Mouse (Mus musculus): Measurements from ENCODE around the gene Ffar3.

The Ffar3 gene

DNA sequence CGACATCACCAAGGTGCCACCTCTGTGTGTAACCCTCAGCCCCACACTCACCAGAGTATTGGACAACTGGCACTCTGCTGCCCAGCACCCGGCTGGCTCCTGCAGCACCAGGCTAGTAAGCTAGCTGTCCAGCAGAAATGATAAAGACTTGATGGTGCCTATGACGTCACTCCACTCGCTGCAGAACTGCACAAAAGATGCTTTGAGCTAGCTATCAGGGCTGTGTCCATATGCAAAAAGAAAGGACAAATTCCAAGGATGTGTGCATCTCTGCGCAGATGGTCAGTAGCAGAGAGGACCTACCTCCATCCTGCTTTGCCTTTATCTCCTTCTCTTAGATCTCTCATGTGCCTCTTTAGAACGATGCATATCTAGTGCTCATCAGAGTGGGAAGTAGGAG lies at the start of gene Ffar3:
Gene Ffar3 (minus strand): TSS at position 101 of the 400 bp plus-strand sequence.
- DNase-seq: no peak

DNA sequence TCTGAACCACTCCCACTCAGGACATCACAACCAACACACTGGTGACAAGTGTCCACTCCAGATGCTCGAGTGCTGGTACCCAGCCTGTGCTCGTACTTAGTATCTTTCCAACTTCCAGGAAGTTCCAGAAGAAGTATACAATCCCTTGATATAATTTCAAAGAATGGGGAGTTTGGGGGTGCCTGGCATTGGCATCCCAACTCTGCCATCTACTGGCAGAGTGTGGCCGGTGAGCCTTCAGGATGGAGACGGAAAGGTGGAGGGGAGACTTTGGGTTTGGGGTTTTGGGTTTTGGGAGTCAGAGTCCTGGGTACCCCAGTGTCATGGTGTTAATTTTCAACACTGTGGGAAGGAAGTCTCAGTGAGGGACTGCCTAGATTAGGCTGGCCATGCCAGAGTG lies 48.1 kb upstream of the Ffar3 start:
- DNase-seq: no peak

DNA sequence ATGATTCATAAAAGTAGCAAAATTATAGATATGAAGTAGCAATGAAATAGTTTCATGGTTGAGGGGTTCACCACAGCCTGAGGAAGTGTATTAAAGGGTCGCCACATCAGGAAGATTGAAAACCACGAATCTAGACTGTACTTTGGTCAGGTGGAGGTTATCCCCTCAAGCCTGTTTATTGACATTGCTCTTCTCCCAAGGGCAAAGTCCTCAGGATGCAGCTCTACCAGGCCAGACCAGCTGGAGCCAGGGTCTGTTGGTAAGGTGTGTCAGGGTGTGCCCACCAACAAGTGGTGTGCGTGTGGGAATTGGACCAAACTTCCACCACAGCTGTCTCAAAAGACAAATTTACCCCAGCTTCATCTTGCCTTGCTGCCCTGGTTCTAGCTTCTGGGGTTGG lies 39.2 kb upstream of the Ffar3 start:
- DNase-seq: no peak

DNA sequence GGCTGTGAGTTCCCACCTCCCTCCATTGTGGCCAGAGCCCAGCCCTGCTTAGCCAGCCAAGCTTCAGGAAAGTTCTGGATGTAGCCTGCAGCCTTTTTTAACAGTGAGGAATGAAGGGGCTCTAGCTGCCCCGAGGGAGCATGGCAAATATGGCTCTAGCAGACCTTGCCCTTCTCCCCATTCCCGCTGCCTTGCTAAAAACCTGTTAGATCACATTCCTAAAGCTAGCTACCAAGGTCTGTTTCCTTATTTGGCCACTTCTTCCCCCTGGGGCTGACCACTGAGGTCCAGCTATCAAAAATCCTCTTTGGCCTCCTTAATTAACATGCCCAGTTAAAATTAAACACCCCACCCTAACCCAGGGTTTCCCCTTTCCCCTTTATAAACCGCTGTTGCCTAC lies 36.5 kb upstream of the Ffar3 start:
- DNase-seq: no peak

DNA sequence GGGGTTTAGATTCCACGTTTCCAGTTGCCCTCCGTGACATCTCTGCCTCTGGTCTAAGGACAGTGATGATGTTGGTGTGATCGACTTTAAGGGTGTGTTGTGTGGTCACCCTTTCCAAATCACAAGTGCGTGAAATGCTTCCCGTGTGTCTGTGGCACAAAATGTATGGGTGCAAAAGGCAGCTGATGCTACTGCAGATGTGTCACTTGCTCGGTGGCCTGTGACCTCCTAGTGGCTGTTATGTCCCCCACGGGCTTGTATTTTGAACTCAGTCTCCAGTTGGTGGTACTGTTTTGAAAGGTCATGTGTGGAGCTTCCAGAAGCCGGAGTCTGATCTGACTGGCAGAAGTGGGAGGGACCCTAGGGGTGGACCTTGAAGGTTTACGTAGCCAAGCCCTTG lies 35.8 kb upstream of the Ffar3 start:
- DNase-seq: no peak

DNA sequence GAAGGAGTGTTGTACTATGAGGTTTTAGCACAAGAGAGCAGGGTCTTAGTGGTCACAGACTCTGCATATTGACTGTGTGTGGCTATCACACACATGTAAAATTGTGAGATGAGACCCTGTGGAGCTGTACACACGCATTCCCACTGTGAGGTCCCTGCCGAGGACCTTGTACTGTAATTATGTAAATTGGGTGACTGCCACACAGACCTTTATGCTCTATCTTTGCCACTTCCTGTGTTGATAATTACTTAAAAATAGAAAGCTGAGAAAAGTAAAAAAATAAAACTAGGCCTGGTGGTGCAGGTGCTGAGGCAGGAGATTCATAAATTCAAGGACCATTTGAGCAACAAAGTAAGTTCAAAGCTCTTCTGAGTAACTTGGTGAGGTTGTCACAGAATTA lies 34.7 kb upstream of the Ffar3 start:
- no peak for DNase-seq

DNA sequence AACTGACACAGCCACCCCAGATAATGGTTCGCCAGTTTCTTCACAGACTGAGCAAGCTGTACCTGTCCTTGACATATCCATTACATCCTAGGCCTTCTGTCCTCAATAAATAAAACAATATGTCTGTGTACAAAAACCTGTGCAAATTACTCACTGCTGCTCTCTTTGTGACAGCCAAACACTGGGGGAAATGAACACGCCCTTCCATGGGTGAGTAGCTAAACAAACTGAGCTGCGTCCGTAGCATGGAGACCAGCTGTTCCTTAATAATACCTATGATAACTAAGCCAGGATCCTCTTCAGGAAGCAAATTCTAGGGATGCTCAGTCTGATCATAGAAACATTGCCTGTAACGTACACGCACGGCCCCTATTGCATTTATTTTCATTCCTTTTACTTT lies 32.8 kb upstream of the Ffar3 start:
- no peak for DNase-seq

DNA sequence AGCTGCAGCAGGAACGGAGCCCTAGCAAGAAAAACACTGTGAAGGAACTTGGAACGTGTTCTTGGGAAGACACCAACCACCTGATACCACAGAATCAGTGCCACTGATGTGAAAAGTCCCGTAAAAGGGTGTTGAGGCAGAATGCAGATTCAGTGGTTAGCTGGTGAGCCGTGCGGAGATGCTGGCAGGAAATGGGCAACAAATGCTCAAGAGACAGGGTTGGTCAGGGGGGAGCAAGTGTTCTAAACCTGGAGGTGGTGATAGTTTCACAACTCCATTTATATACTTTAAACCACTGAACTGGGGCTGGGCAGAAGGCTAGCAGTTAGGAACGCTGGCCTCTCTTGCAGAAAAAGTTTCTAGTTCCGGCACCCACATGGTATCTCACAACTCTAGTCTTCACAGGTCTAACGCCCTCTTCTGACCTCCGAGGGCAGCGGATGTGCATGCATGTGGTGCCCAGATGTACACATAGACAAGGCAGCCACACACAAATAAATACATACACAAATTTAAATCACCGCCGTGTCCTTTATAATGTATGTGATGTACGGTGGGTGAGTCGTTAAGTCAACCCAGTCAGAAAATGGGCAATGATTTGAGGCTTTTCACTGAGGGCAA lies 31.7 kb upstream of the Ffar3 start:
- no peak for DNase-seq

DNA sequence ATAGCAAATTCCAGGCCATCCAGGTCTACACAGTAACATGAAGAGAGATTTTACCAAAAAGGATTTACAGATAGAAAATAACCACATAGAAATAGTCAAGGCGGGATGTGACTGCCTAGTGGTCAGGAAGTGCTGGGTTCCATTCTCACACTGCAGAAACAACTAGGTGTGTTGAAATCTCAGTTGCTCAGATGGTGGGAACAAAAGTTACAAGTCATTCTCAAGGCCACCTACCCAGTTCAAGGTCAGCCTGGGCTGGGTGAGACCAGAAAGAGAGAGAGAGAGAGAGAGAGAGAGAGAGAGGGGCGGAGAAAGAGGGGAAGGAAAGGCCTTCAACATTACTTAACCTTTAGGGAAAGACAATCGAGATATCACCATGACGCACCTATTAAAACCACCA lies 30.9 kb upstream of the Ffar3 start:
- no peak for DNase-seq

DNA sequence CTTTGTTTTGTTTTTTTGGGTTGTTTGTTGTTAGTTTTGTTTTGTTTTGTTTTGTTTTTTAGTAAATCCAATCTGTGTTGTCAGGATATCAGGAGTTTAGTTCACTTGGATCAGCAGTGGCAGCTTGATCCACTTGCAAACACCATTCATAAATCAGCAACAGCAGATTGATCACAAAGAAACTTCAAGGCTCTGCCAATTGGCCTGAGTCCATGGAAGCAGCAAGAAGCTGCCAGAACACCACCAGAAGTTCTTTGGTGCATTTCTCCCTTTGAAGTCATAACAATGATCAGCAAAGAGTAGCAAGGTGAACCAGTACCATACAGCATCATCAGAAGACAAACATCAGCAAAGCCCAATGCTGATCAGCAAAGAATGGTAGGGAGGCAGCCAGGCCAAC lies 28.1 kb upstream of the Ffar3 start:
- no peak for DNase-seq

DNA sequence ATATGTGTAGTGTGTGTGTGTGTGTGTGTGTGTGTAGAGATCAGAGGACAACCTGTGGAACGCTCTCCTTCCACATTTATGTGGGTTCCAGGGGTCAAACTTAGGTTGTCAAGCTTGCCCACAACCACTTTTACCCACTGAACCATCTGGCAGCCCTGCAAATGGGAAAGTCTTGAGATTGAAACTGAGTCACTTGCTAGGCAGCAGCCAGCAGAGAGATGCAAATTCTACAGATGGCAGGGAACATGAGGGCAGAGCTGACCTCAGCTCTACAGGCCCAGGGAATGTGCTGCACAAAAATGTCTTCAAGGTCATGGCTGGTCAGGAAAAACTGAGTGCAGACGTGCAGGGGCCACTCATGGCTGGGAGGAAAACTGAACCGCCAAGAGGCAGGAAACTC lies 25.4 kb upstream of the Ffar3 start:
- no peak for DNase-seq

DNA sequence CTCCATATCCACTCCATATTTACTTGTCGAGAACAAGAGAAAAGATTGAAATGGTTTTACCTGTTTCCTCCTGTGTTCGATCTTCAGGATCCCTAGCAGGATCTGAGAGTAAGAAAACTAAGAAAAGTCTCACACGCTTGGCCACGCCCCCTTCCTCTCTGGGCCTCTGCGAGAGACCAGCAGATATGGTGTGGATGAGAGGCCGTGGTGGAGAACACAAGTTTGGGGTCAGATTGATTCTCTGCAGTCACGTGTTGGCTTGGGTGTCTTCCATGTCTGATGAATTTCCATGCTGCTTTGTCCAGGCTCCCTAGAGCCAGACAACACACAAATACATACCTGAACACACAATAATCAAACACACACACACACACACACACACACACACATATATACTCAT lies 24.2 kb upstream of the Ffar3 start, which contains the start of gene Cd22:
Gene Cd22 (minus strand): TSS at position 167 of the 400 bp plus-strand sequence.
- no peak for DNase-seq

DNA sequence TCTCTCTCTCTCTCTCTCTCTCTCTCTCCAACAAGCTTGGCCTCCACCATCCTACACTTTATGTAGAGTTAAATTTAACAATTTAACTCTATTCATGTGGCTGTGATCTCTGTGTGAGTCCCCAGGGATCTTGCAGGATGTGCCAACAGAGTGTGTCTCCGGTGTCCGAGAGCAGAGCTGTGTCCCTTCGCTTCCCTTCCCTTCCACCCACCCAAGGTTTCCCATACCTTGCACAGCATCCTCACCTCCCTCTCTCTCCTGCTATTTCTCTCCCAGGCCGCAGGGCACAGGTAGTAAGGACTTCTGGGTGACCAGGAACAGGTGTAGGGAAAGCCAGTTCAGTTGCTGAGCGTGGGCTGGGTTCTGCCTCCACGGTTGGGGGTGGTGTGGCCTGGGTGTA lies 23.0 kb upstream of the Ffar3 start:
- DNase-seq: no peak

DNA sequence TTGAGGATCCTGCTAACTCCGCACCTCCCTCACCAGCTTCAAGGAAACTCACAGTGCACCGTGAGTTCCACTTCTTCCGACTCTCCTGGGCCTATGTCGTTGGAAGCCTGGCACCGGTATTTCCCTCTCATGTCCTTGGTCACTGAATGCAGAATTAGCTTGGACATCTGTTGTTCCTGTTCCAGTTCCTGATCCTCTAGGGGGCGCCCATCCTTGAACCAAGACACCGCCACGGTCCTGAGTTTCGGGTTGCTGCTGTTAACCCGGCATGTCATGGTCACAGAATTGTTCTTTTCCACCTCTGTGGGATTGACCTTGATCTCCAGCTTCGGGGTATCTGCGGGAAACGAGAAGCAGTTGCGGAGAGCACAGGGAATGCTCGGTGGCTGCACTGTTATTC lies 17.1 kb upstream of the Ffar3 start:
- peak; percentile 47 for DNase-seq

DNA sequence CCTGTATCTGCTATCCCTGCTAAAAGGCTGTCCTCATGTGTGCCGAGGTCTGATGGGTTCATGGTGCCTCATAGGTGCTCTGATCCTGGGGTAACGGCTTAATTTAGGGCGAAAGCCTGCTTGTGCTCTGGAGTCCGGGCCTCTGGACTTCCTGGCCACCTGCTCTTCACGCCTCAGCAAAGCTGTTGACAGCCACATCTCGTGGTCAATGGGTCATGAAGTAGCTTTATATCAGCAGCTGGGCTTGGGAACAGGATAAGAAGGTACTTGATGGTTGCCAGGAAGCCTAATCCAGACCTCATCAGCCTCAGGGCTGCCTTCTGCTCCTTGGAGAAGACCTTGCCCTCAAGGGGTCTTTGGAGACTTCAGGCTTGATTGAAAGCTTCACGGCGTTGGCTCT lies 7.4 kb upstream of the Ffar3 start:
- DNase-seq: no peak

DNA sequence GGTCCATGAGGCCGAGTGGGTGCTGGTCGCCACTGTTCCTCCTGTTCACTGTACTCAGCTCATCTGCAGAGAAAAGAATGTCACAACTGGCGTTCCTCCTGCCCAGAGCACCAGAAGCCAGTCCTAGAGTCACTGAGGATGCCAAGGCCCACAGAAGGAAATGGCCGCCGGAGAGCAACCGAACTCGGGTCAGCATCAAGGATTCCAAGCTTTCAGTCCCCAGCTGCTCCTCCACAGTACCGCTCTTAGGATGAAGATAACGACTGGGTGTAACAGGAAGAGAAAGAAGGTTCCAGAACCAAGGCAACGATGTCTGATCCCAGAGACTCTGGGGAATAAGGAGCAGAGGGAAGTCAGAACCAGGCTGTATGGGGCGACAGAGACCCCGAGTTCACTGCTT lies 5.5 kb upstream of the Ffar3 start, which contains the start of gene Ffar1:
Gene Ffar1 (minus strand): TSS at position 101 of the 400 bp plus-strand sequence.
- DNase-seq: no peak

DNA sequence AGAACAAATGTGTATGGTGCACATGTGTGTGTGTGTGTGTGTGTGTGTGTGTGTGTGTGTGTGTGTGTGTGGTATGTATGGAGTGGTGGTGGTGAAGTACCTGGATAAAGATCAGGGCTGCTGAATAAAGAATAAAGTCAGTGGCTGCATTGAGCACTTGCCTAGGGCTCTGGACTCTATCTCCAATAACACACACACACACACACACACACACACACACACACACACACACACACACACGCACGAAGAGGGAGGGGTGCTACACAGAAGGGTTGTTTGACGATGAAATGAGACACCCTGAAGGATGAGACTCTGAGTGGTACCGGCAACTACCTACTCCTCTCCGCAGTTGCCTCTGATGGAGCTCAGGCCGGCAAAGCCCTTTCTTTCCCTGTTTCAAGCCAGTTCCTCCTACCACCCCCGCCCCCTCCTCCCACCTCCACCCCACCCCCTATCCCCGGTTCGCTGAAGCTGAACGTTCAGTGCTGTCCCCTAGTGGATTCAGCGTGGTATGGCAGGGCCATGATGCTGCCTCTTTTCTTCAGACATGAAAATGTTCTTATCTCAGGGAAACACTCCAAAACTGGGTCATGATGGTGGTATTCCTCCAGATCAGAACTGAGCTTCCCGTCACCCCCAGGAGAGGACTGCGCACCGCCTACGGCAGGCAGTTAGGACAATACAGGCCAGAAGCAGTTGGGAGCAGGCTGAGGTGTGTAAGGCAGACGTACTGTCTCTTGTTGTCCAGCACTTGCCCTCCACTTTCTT lies 3.8 kb upstream of the Ffar3 start:
- DNase-seq: peak; percentile 11

DNA sequence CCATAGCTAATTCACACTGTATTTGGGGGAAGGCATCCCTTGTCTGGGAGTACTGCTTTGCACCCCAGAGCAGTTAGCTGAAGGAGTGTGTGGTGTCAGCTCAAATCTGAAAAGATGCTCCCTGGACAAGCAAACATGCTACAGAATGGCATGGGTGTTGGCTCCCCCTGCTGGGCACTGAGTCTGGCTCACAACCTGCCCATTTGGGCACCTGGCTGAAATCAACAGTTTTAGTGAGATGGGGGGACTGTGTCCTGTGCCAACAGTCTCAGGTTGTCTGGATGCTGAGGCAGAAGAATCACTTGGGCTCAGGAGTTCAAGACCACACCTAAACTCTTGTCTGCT lies 3.3 kb upstream of the Ffar3 start:
- DNase-seq: peak; percentile 8

DNA sequence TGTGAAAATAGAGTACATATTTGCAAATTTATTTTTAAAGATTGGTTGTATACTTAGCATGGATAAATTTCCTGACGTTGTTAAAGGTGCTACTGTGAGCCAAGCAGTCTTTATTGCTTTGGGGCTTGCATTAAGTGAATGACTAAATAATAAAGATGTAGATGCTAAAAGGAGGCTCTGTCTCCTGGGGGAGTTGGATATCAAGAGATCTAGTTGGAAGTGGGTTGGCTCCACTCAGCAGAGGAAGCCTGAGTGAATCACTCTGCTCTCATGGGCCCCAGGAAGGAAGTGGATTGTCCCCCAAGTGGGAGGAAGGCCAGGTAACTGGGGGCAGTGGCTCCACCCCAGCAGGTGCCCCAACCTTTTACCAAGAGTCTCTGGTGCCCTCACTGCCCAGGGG lies 1.8 kb upstream of the Ffar3 start:
- DNase-seq: no peak

DNA sequence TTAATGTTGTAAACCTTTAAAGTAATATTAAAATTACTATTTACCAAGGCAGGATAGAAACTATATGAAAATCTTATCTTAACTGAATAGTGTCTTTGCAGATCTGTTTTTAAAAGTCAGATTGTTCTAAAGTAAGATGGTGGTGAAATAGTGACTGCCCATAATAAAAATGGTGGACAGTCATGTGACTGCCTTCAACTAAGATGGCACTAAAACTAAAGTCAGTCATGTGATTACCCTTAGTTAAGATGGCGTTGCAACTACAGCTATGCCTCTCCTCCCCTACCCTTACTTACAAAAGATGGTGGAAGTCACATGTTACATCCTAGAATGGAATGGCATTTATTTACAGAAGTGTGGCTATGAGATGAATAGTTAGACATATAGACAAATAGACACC lies 4.6 kb downstream of the Ffar3 start:
- no peak for DNase-seq

DNA sequence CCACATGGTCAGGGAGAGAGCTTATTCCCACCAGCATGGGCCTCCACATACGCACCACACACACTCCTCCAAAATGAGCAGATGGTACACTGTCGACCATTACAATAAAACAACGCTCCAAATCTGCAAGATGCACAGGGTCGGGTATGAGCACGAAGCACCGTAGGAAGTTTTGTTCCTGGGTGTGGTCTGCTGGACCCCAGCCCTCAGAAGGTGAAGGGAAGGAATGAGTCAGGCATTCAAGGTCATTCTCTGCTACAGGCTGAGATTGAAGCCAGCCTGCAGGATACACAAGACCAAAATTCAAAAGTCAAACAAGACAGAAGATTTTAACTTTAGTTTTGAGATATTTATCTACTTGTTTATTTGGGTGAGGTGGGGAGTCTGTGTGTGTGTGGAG lies 8.0 kb downstream of the Ffar3 start:
- no peak for DNase-seq

DNA sequence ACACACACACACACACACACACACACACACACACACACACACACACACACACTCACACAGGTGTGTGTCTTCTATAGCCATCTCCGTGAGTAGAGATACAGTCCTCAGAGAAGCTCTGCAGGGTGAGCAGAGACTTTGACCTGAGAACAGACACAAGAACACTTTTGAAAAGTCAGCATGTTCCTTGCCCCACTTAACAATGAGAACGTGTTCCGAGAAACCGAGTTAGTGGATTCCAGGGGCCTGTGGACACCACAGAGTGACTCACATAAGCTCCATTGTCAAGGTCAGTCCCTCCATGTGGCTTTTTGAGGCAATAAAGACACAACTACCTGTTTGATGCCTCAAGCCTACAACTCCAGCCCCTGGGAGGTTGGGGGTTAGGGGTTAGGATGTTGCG lies 8.6 kb downstream of the Ffar3 start:
- no peak for DNase-seq

DNA sequence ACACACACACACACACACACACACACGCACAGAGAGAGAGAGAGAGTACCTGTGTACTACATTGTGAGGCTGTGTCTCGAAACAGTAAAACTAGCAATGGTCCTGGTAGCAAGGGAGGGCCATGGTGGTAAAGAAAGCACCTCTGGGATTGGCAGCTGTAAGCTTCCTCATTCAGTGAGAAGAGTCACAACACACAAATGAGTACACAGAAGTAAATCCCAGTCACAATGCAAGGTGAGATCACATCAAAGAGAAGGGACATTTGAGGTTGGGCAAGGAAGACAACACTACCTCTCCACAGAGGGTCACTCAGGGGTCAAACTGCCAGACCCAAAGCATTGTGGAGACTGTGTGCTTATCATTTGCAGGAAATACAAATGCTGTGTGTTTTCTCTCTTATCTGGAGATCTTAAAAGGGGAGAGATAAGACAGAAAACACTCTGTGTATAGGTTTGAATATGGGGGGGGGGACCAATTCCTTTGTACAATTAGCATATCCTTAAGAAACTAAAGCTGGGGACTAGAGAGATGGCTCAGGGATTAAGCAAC lies 9.4 kb downstream of the Ffar3 start:
- DNase-seq: no peak

DNA sequence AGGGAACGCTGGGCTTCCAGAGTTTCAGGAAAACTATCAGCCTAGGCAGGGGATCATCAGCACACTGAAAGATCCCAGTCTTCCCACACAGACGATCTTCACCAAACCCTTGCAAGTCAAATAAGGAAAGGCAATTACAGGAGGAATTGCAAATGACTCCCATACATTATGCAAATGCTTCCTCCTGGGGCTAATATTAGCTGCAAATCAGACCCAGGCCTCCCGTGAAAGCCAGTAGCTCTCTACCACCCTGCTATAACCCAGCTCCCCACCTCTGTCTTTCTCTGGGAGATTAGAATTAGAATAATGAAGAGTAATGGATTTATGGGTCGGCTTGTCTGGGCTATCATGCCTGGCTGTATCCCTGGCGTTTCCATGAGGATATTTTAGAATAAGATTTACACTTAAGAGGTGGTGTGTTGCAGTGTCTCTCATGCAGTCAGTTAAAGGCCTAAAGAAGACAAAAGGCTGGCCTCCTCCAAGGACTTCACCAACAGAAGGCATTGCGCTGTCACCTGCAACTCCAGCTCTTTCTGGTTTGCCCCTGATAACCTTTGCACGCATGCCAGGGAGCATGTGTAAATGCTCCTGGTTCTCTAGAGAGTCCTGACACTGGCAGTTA lies 11.2 kb downstream of the Ffar3 start:
- DNase-seq: no peak
